Mouse (Mus musculus) left cerebral cortex, postnatal 14 days (tissue): ENCODE measurements around the gene Cib1. TPM values are rescaled to one million over a fixed set of nuclear protein-coding genes. Genes with fewer than 3 reads are reported as not detected.

Experiments
- total RNA-seq, 2 experiments: library from RNA; stranded (reverse); gene quantifications; 2 replicates each; pipeline ENCODE4 v1.2.3; 2021

Cib1 gene
- total RNA-seq, 2 experiments from 2014 or later, result 18.7 to 22.0 TPM

Other genes with a start within 250 kb of the Cib1 start
- gene Zfp710, start 208.0 kb downstream of the Cib1 start, total RNA-seq, result 10 to 100 TPM; 15.7 to 16.0 TPM
- 10 to 100 TPM; 48.1 to 50.3 TPM for gene Idh2, start 117.4 kb downstream of the Cib1 start, total RNA-seq
- gene Sema4b, start 46.0 kb downstream of the Cib1 start, total RNA-seq, result 10 to 100 TPM; 20.0 to 20.7 TPM
- 1 to 10 TPM; 6.6 to 6.7 TPM for gene Gdpgp1, start 52 bp upstream of the Cib1 start, total RNA-seq
- 1 to 10 TPM in 1 of 2 experiments, under 1 TPM in 1; 0.95 to 1.2 TPM for gene Ttll13, start 13.6 kb upstream of the Cib1 start, total RNA-seq
- 10 to 100 TPM; 39.9 to 42.4 TPM for gene Ngrn, start 28.4 kb upstream of the Cib1 start, total RNA-seq
- 10 to 100 TPM; 19.3 to 19.6 TPM for gene Vps33b, start 36.8 kb upstream of the Cib1 start, total RNA-seq
- 1 to 10 TPM; 3.2 to 3.8 TPM for gene Prc1, start 61.6 kb upstream of the Cib1 start, total RNA-seq
- gene Rccd1, start 91.6 kb upstream of the Cib1 start, total RNA-seq, result 10 to 100 TPM; 11.8 to 12.8 TPM
- 10 to 100 TPM; 44.8 to 49.7 TPM for gene Unc45a, start 108.2 kb upstream of the Cib1 start, total RNA-seq
- gene Hddc3, start 110.3 kb upstream of the Cib1 start, total RNA-seq, result 10 to 100 TPM; 42.0 to 53.2 TPM
- 100 to 1,000 TPM; 114 to 118 TPM for gene Man2a2, start 138.6 kb upstream of the Cib1 start, total RNA-seq
- gene Fes, start 155.1 kb upstream of the Cib1 start, total RNA-seq, result 1 to 10 TPM; 5.6 to 6.7 TPM
- gene Furin, start 172.6 kb upstream of the Cib1 start, total RNA-seq, result 10 to 100 TPM; 38.8 to 46.2 TPM